Mouse (Mus musculus) lung, embryonic 16.5 days (tissue): ENCODE results near the gene Zfp365. TPM values are rescaled to one million over a fixed set of nuclear protein-coding genes. Genes with fewer than 3 reads are reported as not detected.

Experiments
- ATAC-seq: fragments of 200-750 bp; cut with Nextera tagmentation; 2 replicates; pipeline ENCODE4 v1.8.0; 2017; ENCODE audit warnings: low read depth, mild to moderate bottlenecking, moderate library complexity
- H3K27ac ChIP-seq: fragments of 300-500 bp; sonication (generic); 2 replicates; pipeline ENCODE4 v1.5.1; 2014; ENCODE audit warnings: mild to moderate bottlenecking, control low read depth, low read length
- H3K27me3 ChIP-seq: fragments of 300-500 bp; sonication (generic); 2 replicates; pipeline ENCODE4 v1.6.1; 2014; ENCODE audit warnings: low read depth, low read length, mixed read lengths; ENCODE audit not compliant: control insufficient read depth, insufficient read depth
- H3K36me3 ChIP-seq: fragments of 300-500 bp; sonication (generic); 2 replicates; pipeline ENCODE4 v1.6.1; 2014; ENCODE audit warnings: low read length; ENCODE audit not compliant: control insufficient read depth, insufficient read depth
- H3K4me1 ChIP-seq: fragments of 300-500 bp; sonication (generic); replicated peaks from 2 replicates; pipeline ENCODE4 v1.6.1; 2014; ENCODE audit warnings: low read length, mixed read lengths; ENCODE audit not compliant: control insufficient read depth, insufficient read depth
- H3K4me2 ChIP-seq: fragments of 300-500 bp; sonication (generic); 2 replicates; pipeline ENCODE4 v1.6.1; 2014; ENCODE audit warnings: low read depth, low read length, control low read depth
- H3K4me3 ChIP-seq: fragments of 300-500 bp; sonication (generic); 2 replicates; pipeline ENCODE4 v1.5.1; 2014; ENCODE audit warnings: mild to moderate bottlenecking, low read length, control low read depth
- H3K9ac ChIP-seq: fragments of 300-500 bp; sonication (generic); 2 replicates; pipeline ENCODE4 v1.6.1; 2014; ENCODE audit warnings: low read length, control low read depth
- H3K9me3 ChIP-seq: fragments of 300-500 bp; sonication (generic); 2 replicates; pipeline ENCODE4 v1.6.1; 2016; ENCODE audit warnings: low read length; ENCODE audit not compliant: control insufficient read depth
- WGBS: fragments of 180-500 bp; shearing (Covaris S2); extraction: QIAGEN DNeasy Blood & Tissue Kit; methylation state at CpG from one replicate; pipeline ENCODE4 v1.1.7; 2014; 5-methylcytosine and 5-hydroxymethylcytosine counted together
- polyA plus RNA-seq: library from polyadenylated mRNA; unstranded; fragments of >200 nt; fragmentation: Nextera tagmentation; extraction: Ambion mirVana; gene quantifications from 2 replicates; pipeline ENCODE4 v1.2.1, GENCODE M21; 2015

The Zfp365 gene
- polyA plus RNA-seq, 1 experiment from 2014 or later = 0.98 TPM

- no peak overlapping the region for H3K4me2 ChIP-seq
- no peak for ATAC-seq
- H3K36me3 ChIP-seq = no peaks in the 10 kb centered on the region
- no peaks in the 10 kb centered on the region for H3K27me3 ChIP-seq
- H3K27ac ChIP-seq = no peak overlapping the region
- 87% methylated on average over 7 of the region's 7 CpGs for WGBS
- no peak overlapping the region for H3K4me3 ChIP-seq
- no peak overlapping the region for H3K9ac ChIP-seq
- H3K9me3 ChIP-seq = no peaks in the 10 kb centered on the region
- H3K4me1 ChIP-seq = no peaks in the 10 kb centered on the region
Observed at GRCm38 (mm10) chr10:67894683-67895082, 17.8 kb downstream of the Zfp365 start.

- Histone ChIP-seq H3K4me1 (no peaks in the 10 kb centered on the region), H3K4me3 (no peak overlapping the region), H3K9me3 (no peaks in the 10 kb centered on the region), H3K36me3 (no peaks in the 10 kb centered on the region), H3K27ac (no peak overlapping the region), H3K4me2 (no peak overlapping the region), H3K27me3 (no peaks in the 10 kb centered on the region), H3K9ac (no peak overlapping the region)
- no peak for ATAC-seq
- WGBS = 62% methylated on average over 8 of the region's 8 CpGs
Observed at GRCm38 (mm10) chr10:67894059-67894458, 18.4 kb downstream of the Zfp365 start.

- Histone ChIP-seq H3K36me3 (no peaks in the 10 kb centered on the region), H3K9me3 (no peaks in the 10 kb centered on the region), H3K27me3 (no peaks in the 10 kb centered on the region), H3K4me2 (no peak overlapping the region), H3K4me3 (no peak overlapping the region), H3K9ac (no peak overlapping the region), H3K4me1 (no peaks in the 10 kb centered on the region), H3K27ac (no peak overlapping the region)
- ATAC-seq = no peak
- 83% methylated on average over 10 of the region's 10 CpGs for WGBS
Observed at GRCm38 (mm10) chr10:67893226-67893625, 19.2 kb downstream of the Zfp365 start.

- H3K4me3 ChIP-seq = no peak overlapping the region
- no peaks in the 10 kb centered on the region for H3K36me3 ChIP-seq
- H3K9me3 ChIP-seq = no peaks in the 10 kb centered on the region
- no peak for ATAC-seq
- 71% methylated on average over 6 of the region's 6 CpGs for whole genome bisulfite sequencing
- H3K27me3 ChIP-seq = no peaks in the 10 kb centered on the region
- no peak overlapping the region for H3K4me2 ChIP-seq
- H3K9ac ChIP-seq = no peak overlapping the region
- no peak overlapping the region for H3K27ac ChIP-seq
- H3K4me1 ChIP-seq = no peaks in the 10 kb centered on the region
Observed at GRCm38 (mm10) chr10:67891126-67891525, 21.3 kb downstream of the Zfp365 start.

GRCm38 (mm10) chr10:67887971-67888370 is 24.5 kb downstream of the Zfp365 start:
- Histone ChIP-seq H3K4me1 (no peaks in the 10 kb centered on the region), H3K4me2 (no peak overlapping the region), H3K36me3 (no peaks in the 10 kb centered on the region), H3K27ac (no peak overlapping the region), H3K9ac (no peak overlapping the region), H3K9me3 (no peaks in the 10 kb centered on the region), H3K4me3 (no peak overlapping the region), H3K27me3 (no peaks in the 10 kb centered on the region)
- ATAC-seq = no peak
- WGBS = 86% methylated on average over 10 of the region's 10 CpGs

- Histone ChIP-seq H3K9me3 (no peaks in the 10 kb centered on the region), H3K4me1 (no peaks in the 10 kb centered on the region), H3K27ac (no peak overlapping the region), H3K4me3 (no peak overlapping the region), H3K9ac (no peak overlapping the region), H3K4me2 (no peak overlapping the region), H3K27me3 (no peaks in the 10 kb centered on the region), H3K36me3 (no peaks in the 10 kb centered on the region)
- WGBS = 61% methylated on average over 4 of the region's 4 CpGs
- no peak for ATAC-seq
Observed at GRCm38 (mm10) chr10:67880692-67881091, 31.8 kb downstream of the Zfp365 start.

- no peak overlapping the region for H3K4me2 ChIP-seq
- no peaks in the 10 kb centered on the region for H3K9me3 ChIP-seq
- no peaks in the 10 kb centered on the region for H3K4me1 ChIP-seq
- no peak overlapping the region for H3K9ac ChIP-seq
- WGBS = 14% methylated on average over 2 of the region's 2 CpGs
- no peak overlapping the region for H3K4me3 ChIP-seq
- no peaks in the 10 kb centered on the region for H3K27me3 ChIP-seq
- peak; percentile 54 for ATAC-seq
- H3K36me3 ChIP-seq = no peaks in the 10 kb centered on the region
- H3K27ac ChIP-seq = no peak overlapping the region
Observed at GRCm38 (mm10) chr10:67871811-67872210, 40.7 kb downstream of the Zfp365 start.

GRCm38 (mm10) chr10:67868234-67868633 is 44.2 kb downstream of the Zfp365 start:
- Histone ChIP-seq H3K4me2 (no peak overlapping the region), H3K27ac (no peak overlapping the region), H3K36me3 (no peaks in the 10 kb centered on the region), H3K4me1 (no peaks in the 10 kb centered on the region), H3K27me3 (no peaks in the 10 kb centered on the region), H3K9ac (no peak overlapping the region), H3K9me3 (no peaks in the 10 kb centered on the region), H3K4me3 (no peak overlapping the region)
- ATAC-seq = no peak
- WGBS = 77% methylated on average over 3 of the region's 3 CpGs

GRCm38 (mm10) chr10:67865841-67866240 is 46.6 kb downstream of the Zfp365 start:
- H3K27ac ChIP-seq = no peak overlapping the region

GRCm38 (mm10) chr10:67865063-67865462 is 47.4 kb downstream of the Zfp365 start:
- no peaks in the 10 kb centered on the region for H3K27me3 ChIP-seq
- H3K9me3 ChIP-seq = no peaks in the 10 kb centered on the region
- H3K9ac ChIP-seq = no peak overlapping the region
- no peak overlapping the region for H3K27ac ChIP-seq
- no peaks in the 10 kb centered on the region for H3K36me3 ChIP-seq
- no peak for ATAC-seq
- WGBS = 59% methylated on average over 3 of the region's 3 CpGs
- H3K4me2 ChIP-seq = no peak overlapping the region
- H3K4me3 ChIP-seq = no peak overlapping the region
- no peaks in the 10 kb centered on the region for H3K4me1 ChIP-seq

More at GRCm38 (mm10) chr10:67865841-67866240, 46.6 kb downstream of the Zfp365 start:
- Histone ChIP-seq H3K9ac (no peak overlapping the region), H3K9me3 (no peaks in the 10 kb centered on the region), H3K4me1 (no peaks in the 10 kb centered on the region), H3K4me3 (no peak overlapping the region), H3K36me3 (no peaks in the 10 kb centered on the region), H3K4me2 (no peak overlapping the region), H3K27me3 (no peaks in the 10 kb centered on the region)
- 91% methylated on average over 6 of the region's 6 CpGs for WGBS
- no peak for ATAC-seq
